Mouse (Mus musculus) cerebellum, adult 2 months (tissue): ENCODE data around the gene Epas1.

Source experiments
- CTCF ChIP-seq: fragments of 200-500 bp; IDR thresholded peaks from 2 replicates; pipeline ENCODE4 v1.5.1; 2011; ENCODE audit warnings: low read depth, mild to moderate bottlenecking, control low read depth, low read length, moderate library complexity, borderline replicate concordance; ENCODE audit not compliant: insufficient read depth
- POLR2A ChIP-seq: fragments of 200-500 bp; IDR thresholded peaks from 2 replicates; pipeline ENCODE4 v1.6.1; 2011; ENCODE audit warnings: low read length, control low read depth, borderline replicate concordance; ENCODE audit not compliant: insufficient read depth

DNA sequence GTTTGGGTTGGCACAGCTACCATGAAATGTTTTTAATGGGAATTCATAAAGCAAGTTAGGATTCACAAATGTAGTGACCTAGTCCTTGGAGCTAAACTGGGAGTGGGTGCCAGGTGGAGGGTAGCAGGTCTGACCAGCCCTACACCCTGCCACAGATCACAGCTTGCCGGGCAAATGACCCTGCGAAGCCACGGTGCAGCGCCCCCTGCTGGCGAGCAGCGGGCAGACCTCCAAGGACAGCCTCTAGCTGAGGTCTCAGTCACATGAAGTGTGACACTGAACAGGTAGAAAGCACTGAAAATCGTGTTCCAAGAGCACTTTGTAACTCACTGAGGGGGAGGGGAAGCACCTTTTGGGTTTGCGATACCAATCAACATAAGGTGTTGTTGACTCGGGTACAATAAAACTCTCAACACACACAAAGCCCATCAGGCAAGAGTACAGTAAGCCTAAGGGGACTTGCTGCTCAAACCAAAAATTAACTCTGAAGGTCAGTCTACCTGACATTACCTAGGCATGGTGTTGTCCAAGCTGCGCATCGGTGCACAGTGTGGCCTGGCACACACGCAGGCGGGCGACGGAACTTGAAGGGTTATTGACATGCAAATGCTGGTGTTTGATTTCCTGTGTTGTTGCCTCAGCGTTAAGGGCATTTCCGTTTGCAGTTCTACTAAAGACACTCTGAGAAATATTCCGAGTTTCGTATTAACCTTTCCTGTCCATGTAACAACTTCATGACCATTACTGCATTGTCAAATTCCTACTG is 79.2 kb downstream of the Epas1 start:
- no peak for TF ChIP-seq POLR2A
- TF ChIP-seq CTCF = peak; percentile 49
